Mouse (Mus musculus) stomach, embryonic 14.5 days (tissue): ENCODE data around the gene Mettl7b. TPM values are rescaled to one million over a fixed set of nuclear protein-coding genes. Genes with fewer than 3 reads are reported as not detected.
A peak's percentile ranks its signal among the peaks of the same experiment; 100 is the strongest.

Experiments
- ATAC-seq: fragments of 200-750 bp; cut with Nextera tagmentation; 2 replicates; pipeline ENCODE4 v1.8.0; 2017; ENCODE audit warnings: low read depth, moderate TSS enrichment; ENCODE audit not compliant: insufficient number of reproducible peaks, insufficient read depth, low FRiP score
- H3K27ac ChIP-seq: fragments of 300-500 bp; sonication (generic); 2 replicates; pipeline ENCODE4 v1.5.1; 2014; ENCODE audit warnings: mild to moderate bottlenecking, low read length, moderate library complexity, mixed read lengths
- H3K27me3 ChIP-seq: fragments of 300-500 bp; sonication (generic); 2 replicates; pipeline ENCODE4 v1.6.1; 2014; ENCODE audit warnings: low read length, control low read depth, mixed read lengths; ENCODE audit not compliant: control insufficient read depth, insufficient read depth
- H3K36me3 ChIP-seq: fragments of 300-500 bp; sonication (generic); 2 replicates; pipeline ENCODE4 v1.6.1; 2014; ENCODE audit warnings: mild to moderate bottlenecking, control low read depth, low read length, moderate library complexity, mixed read lengths; ENCODE audit not compliant: control insufficient read depth, insufficient read depth
- H3K4me1 ChIP-seq: fragments of 300-500 bp; sonication (generic); 2 replicates; pipeline ENCODE4 v1.6.1; 2014; ENCODE audit warnings: low read length, control low read depth, mixed read lengths; ENCODE audit not compliant: control insufficient read depth, insufficient read depth
- H3K4me2 ChIP-seq: fragments of 300-500 bp; sonication (generic); replicated peaks from 2 replicates; pipeline ENCODE4 v1.6.1; 2014; ENCODE audit warnings: low read depth, low read length, control low read depth
- H3K4me3 ChIP-seq: fragments of 300-500 bp; sonication (generic); 2 replicates; pipeline ENCODE4 v1.5.1; 2014; ENCODE audit warnings: low read depth, low read length, control low read depth
- H3K9ac ChIP-seq: fragments of 300-500 bp; sonication (generic); replicated peaks from 2 replicates; pipeline ENCODE4 v1.6.1; 2014; ENCODE audit warnings: low read depth, mild to moderate bottlenecking, control low read depth, low read length, moderate library complexity, mixed read lengths
- H3K9me3 ChIP-seq: fragments of 300-500 bp; sonication (generic); 2 replicates; pipeline ENCODE4 v1.6.1; 2016; ENCODE audit warnings: low read depth, low read length, control low read depth; ENCODE audit not compliant: control insufficient read depth
- WGBS: fragments of 180-500 bp; shearing (Covaris S2); extraction: QIAGEN DNeasy Blood & Tissue Kit; methylation state at CpG from one replicate; pipeline ENCODE4 v1.1.7; 2014; 5-methylcytosine and 5-hydroxymethylcytosine counted together
- polyA plus RNA-seq: library from polyadenylated mRNA; unstranded; fragments of >200 nt; fragmentation: Nextera tagmentation; extraction: Ambion mirVana; gene quantifications from 2 replicates; pipeline ENCODE4 v1.2.1, GENCODE M21; 2014

The Mettl7b gene
- polyA plus RNA-seq, 1 experiment from 2014 or later, result not detected

- Histone ChIP-seq H3K9me3 (no peaks in the 10 kb centered on the region), H3K27me3 (no peaks in the 10 kb centered on the region), H3K9ac (no peak overlapping the region), H3K4me2 (no peak overlapping the region), H3K27ac (no peak overlapping the region), H3K4me3 (no peak overlapping the region), H3K4me1 (0 out of 2 replicates have a peak, but pooled peaks cover 7% of the 10 kb centered on the region), H3K36me3 (no peaks in the 10 kb centered on the region)
- WGBS, result 62% methylated on average over 2 of the region's 2 CpGs
- ATAC-seq, result no peak
Observed at GRCm38 (mm10) chr10:128964961-128965360, 4.2 kb upstream of the Mettl7b start.

DNA sequence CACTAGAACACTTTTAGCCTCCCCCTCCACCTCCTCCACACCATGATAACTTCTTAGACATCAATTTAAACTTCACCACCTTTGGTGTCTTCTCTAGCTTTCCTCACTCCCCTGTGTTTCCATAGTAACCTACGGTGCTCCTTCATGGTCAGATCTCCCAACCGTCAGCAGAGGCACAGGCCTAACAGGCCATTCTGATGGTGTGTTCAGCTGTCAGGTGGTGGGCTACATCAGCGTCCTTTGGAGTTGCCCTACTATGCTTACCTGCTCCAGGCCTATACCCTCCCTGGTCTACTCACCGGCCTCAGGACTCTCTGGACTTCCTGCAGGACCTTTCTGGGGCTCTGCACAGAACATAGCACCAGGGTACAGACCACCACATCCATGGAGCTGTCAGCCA lies 646 bp downstream of the Mettl7b start:
- Histone ChIP-seq H3K36me3 (no peaks in the 10 kb centered on the region), H3K27me3 (no peaks in the 10 kb centered on the region), H3K27ac (no peak overlapping the region), H3K9ac (no peak overlapping the region), H3K4me1 (no peaks in the 10 kb centered on the region), H3K4me3 (no peak overlapping the region), H3K9me3 (no peaks in the 10 kb centered on the region), H3K4me2 (no peak overlapping the region)
- peak; percentile 51; the same call in 1 of the 2 replicates for ATAC-seq
- WGBS, result 76% methylated on average over 4 of the region's 4 CpGs

DNA sequence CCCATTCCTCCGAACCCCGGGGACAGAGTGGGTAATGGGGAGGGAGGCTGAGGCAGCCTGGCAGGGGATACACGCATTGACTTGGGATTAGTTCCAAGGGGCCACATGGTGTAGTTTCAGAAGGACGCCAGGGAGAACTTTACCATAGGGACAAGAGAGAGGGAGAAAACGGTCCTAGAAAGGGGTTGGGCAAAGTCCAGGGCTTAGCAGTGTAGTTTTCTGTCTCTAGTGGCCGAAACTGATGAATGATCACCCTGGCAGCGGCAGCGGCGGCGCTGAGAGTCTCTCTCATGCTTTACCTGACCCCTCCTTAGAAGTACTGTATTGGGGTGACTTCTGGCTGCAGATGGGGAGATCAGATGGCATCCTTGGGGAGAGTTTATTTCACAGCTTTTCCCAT lies 2.4 kb downstream of the Mettl7b start:
- no peak for ATAC-seq
- 66% methylated on average over 10 of the region's 10 CpGs for whole genome bisulfite sequencing
- no peaks in the 10 kb centered on the region for H3K9me3 ChIP-seq
- H3K4me3 ChIP-seq, result no peak overlapping the region
- no peak overlapping the region for H3K9ac ChIP-seq
- H3K4me1 ChIP-seq, result no peaks in the 10 kb centered on the region
- H3K4me2 ChIP-seq, result no peak overlapping the region
- H3K27ac ChIP-seq, result no peak overlapping the region
- H3K27me3 ChIP-seq, result no peaks in the 10 kb centered on the region
- no peaks in the 10 kb centered on the region for H3K36me3 ChIP-seq

DNA sequence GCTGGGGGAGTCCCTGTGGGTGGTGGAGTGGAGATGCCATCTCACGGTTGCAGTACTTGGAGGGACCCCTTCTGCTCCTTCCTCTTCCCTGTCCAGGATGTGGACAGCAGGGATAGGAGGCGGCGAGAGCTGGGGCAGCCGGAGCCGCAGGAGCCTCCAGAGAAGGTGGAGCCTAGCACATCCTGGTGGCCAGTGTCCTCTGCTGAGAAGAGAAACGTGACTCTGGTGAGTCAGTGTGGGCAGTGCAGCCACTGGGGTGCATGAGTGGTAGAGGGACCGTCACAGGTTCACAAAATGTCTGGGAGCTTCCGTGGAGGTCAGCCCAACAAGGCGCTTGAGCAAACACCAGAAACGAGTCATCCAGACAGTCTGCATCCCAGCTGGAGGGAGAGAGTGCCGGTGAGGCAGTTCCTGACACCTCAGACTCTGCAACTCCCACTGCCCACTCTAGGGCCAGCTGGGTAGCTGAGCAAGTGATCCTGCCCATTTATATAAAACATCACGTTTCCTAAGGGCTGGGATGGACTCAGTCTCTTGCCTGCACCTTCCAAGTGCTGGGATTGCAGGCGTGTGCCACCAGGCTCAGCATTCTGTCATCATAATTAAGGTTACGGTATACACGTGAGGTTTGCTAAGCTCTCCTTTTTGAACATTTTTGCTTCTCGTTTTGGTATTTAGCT lies 10.4 kb downstream of the Mettl7b start:
- H3K36me3 ChIP-seq, result no peaks in the 10 kb centered on the region
- H3K4me2 ChIP-seq, result no peak overlapping the region
- no peaks in the 10 kb centered on the region for H3K27me3 ChIP-seq
- no peak for ATAC-seq
- no peak overlapping the region for H3K9ac ChIP-seq
- H3K4me1 ChIP-seq, result no peaks in the 10 kb centered on the region
- WGBS, result 55% methylated on average over 16 of the region's 16 CpGs
- H3K9me3 ChIP-seq, result 0 out of 2 replicates have a peak, but pooled peaks cover 2% of the 10 kb centered on the region
- no peak overlapping the region for H3K27ac ChIP-seq
- H3K4me3 ChIP-seq, result no peak overlapping the region

DNA sequence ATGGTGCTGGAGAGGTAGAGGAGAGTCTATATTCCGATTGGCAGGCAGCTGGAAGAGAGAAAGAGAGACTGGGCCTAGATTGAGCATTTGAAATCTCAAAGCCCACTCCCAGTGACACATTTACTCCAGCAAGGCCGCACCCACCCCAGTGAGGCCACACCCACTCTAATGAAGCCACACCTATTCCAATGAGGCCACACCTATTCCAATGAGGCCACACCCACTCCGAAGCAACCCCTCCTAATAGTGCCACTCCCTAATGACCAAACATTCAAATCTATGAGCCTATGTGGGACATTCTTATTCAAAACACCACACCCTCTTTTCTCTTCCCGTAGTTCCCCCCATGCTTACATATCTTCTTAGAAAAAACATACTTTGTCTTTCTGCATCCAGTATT lies 13.3 kb downstream of the Mettl7b start:
- no peak for ATAC-seq
- 87% methylated on average over 4 of the region's 4 CpGs for WGBS
- H3K4me1 ChIP-seq, result no peaks in the 10 kb centered on the region

GRCm38 (mm10) chr10:128945675-128946074 lies 15.1 kb downstream of the Mettl7b start:
- 19% methylated on average over 3 of the region's 3 CpGs for WGBS
- ATAC-seq, result no peak
- H3K36me3 ChIP-seq, result no peaks in the 10 kb centered on the region

More for the DNA sequence above, 13.3 kb downstream of the Mettl7b start:
- H3K27ac ChIP-seq, result no peak overlapping the region
- no peak overlapping the region for H3K4me2 ChIP-seq
- no peaks in the 10 kb centered on the region for H3K36me3 ChIP-seq
- 0 out of 2 replicates have a peak, but pooled peaks cover 2% of the 10 kb centered on the region for H3K9me3 ChIP-seq
- no peak overlapping the region for H3K4me3 ChIP-seq
- no peak overlapping the region for H3K9ac ChIP-seq
- H3K27me3 ChIP-seq, result no peaks in the 10 kb centered on the region

DNA sequence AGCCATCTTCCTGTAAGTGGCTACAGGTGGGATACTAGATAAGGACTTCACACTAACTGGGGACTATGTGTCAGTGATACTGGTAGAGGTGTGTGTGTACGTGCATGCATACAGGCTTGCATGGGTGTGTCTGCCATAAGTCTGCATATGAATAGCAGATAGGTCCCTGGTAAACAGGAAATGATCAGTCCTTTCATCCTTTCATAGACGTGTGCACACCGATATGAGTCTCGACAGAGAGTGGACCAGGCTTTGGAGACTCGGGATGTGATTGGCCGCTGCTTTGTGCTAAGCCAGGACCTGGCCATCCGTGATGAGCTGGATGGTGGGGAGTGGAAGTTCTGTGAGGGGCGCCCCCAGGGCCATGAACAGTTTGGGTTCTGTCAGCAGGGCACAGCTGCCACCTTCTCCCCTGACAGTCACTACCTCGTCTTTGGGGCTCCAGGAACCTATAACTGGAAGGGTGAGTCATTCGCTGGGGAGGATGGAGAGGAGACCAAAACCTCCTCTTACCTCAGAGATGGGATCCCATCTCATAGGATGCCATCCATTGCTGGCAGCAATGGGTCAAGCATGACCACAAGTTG lies 20.2 kb downstream of the Mettl7b start:
- WGBS, result 79% methylated on average over 10 of the region's 10 CpGs
- Histone ChIP-seq H3K4me3 (no peak overlapping the region), H3K36me3 (no peaks in the 10 kb centered on the region), H3K27ac (no peak overlapping the region), H3K9me3 (no peaks in the 10 kb centered on the region), H3K9ac (no peak overlapping the region), H3K4me2 (no peak overlapping the region), H3K27me3 (0 out of 2 replicates have a peak, but pooled peaks cover 3% of the 10 kb centered on the region), H3K4me1 (no peaks in the 10 kb centered on the region)
- no peak for ATAC-seq

More at GRCm38 (mm10) chr10:128945675-128946074, 15.1 kb downstream of the Mettl7b start:
- no peak overlapping the region for H3K4me2 ChIP-seq
- H3K9ac ChIP-seq, result no peak overlapping the region
- H3K27ac ChIP-seq, result no peak overlapping the region
- no peaks in the 10 kb centered on the region for H3K4me1 ChIP-seq
- 0 out of 2 replicates have a peak, but pooled peaks cover 2% of the 10 kb centered on the region for H3K9me3 ChIP-seq
- H3K27me3 ChIP-seq, result no peaks in the 10 kb centered on the region
- H3K4me3 ChIP-seq, result no peak overlapping the region

- WGBS, result 40% methylated on average over 5 of the region's 5 CpGs
- no peak overlapping the region for H3K9ac ChIP-seq
- H3K4me3 ChIP-seq, result no peak overlapping the region
- no peak for ATAC-seq
- no peaks in the 10 kb centered on the region for H3K4me1 ChIP-seq
- no peak overlapping the region for H3K27ac ChIP-seq
- peaks cover 14% of the 10 kb centered on the region for H3K27me3 ChIP-seq
- H3K36me3 ChIP-seq, result no peaks in the 10 kb centered on the region
- no peaks in the 10 kb centered on the region for H3K9me3 ChIP-seq
- H3K4me2 ChIP-seq, result no peak overlapping the region
Observed at GRCm38 (mm10) chr10:128938974-128939373, 21.8 kb downstream of the Mettl7b start.
